ENCODE assay signal across 22 mouse cellular contexts in the genomic region with DNA sequence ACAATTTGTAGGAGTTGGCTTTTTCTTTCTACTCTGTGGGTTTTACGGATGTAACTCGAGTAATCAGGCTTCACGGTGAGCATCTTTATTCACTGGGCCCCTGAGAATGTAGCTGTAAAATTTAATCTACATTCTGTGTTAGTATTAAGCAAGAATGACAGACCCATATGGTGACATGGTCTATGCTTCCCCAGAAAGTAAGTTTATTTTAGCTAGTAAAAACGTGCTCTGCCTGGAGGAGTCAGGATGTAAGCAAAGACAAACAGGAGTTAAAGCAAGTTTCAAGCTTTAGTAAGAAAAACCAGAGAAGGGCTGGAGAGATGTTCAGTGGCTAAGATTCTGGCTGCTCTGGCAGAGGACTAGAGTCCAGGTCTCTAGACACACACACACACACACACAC. TPM values are rescaled to one million over a fixed set of nuclear protein-coding genes. Genes with fewer than 3 reads are reported as not detected.
A peak's percentile ranks its signal among the peaks of the same experiment; 100 is the strongest.
DNase-seq lines count a peak whose midpoint lies in the region; ATAC-seq and TF ChIP-seq lines count a peak whose summit lies in the region.
"Had no signal": no experiment of that assay in that cellular context is flagged by ENCODE, and none has a peak within 500 bp of the region (broad histone marks: within the 10 kb centered on the region; RNA-seq: fewer than 3 reads in every experiment).

No protein-coding gene starts in this region.

- no peak for TF ChIP-seq CTCF in gastrocnemius, adult 2 months (IDR thresholded peaks at IDR 0.05)
- TF ChIP-seq CTCF in kidney, adult 2 months (conservative IDR thresholded peaks at IDR 0.05; ENCODE audit: insufficient read depth, insufficient read length, low read depth, low read length) = no peak

- H3K4me1 ChIP-seq in limb, embryonic 13.5 days = no peaks in the 10 kb centered on the region
- no peaks in the 10 kb centered on the region for H3K4me1 ChIP-seq in limb, embryonic 10.5 days
- no peaks in the 10 kb centered on the region for H3K4me1 ChIP-seq in midbrain, embryonic 11.5 days (ENCODE audit: control insufficient read depth, insufficient read depth, low read length)
- no peaks in the 10 kb centered on the region for H3K4me1 ChIP-seq in midbrain, embryonic 16.5 days (ENCODE audit: control insufficient read depth, insufficient read depth, low read length)
- H3K4me1 ChIP-seq in limb, embryonic 14.5 days (ENCODE audit: control insufficient read depth, insufficient read depth, low read length) = no peaks in the 10 kb centered on the region
- no peaks in the 10 kb centered on the region for H3K4me1 ChIP-seq in kidney, adult 2 months (ENCODE audit: control insufficient read depth, insufficient read depth, low read length)

- 43% methylated on average over 4 of the region's 4 CpGs for WGBS in limb, embryonic 13.5 days
- WGBS in limb, embryonic 10.5 days = 79% methylated on average over 4 of the region's 4 CpGs
- 86% methylated on average over 4 of the region's 4 CpGs for WGBS in midbrain, embryonic 11.5 days
- WGBS in midbrain, embryonic 16.5 days = 74% methylated on average over 4 of the region's 4 CpGs
- 37% methylated on average over 4 of the region's 4 CpGs for WGBS in limb, embryonic 14.5 days
- WGBS in kidney, adult 2 months = 38% methylated on average over 4 of the region's 4 CpGs

- peak overlapping the region; percentile 97 for H3K27ac ChIP-seq in gastrocnemius, adult 2 months
- no peak overlapping the region for H3K27ac ChIP-seq in limb, embryonic 13.5 days
- no peak overlapping the region for H3K27ac ChIP-seq in limb, embryonic 10.5 days
- H3K27ac ChIP-seq in midbrain, embryonic 11.5 days (ENCODE audit: low read depth, low read length) = no peak overlapping the region
- H3K27ac ChIP-seq in midbrain, embryonic 16.5 days (ENCODE audit: low read length) = no peak overlapping the region
- no peak overlapping the region for H3K27ac ChIP-seq in limb, embryonic 14.5 days (replicated peaks; ENCODE audit: low read depth, low read length)
- no peak overlapping the region for H3K27ac ChIP-seq in kidney, adult 2 months (ENCODE audit: insufficient read depth, low read depth, low read length)

- no peaks in the 10 kb centered on the region for H3K9me3 ChIP-seq in limb, embryonic 13.5 days
- H3K9me3 ChIP-seq in limb, embryonic 10.5 days (replicated peaks) = no peaks in the 10 kb centered on the region
- no peaks in the 10 kb centered on the region for H3K9me3 ChIP-seq in midbrain, embryonic 11.5 days (ENCODE audit: control insufficient read depth, low read length)
- H3K9me3 ChIP-seq in midbrain, embryonic 16.5 days (replicated peaks; ENCODE audit: control insufficient read depth, low read length, poor library complexity, severe bottlenecking) = no peaks in the 10 kb centered on the region
- H3K9me3 ChIP-seq in limb, embryonic 14.5 days (ENCODE audit: control insufficient read depth, low read length) = no peaks in the 10 kb centered on the region
- H3K9me3 ChIP-seq: G1E had no signal

- DNase-seq in gastrocnemius, adult 2 months = no peak
- DNase-seq in gastrocnemius, postnatal 14 days = no peak
- DNase-seq in limb, embryonic 10.5 days (ENCODE audit: low spot score) = no peak
- peak; percentile 78 for DNase-seq in midbrain, embryonic 11.5 days (ENCODE audit: low spot score, missing footprints)
- DNase-seq in limb, embryonic 14.5 days (ENCODE audit: low spot score) = no peak
- DNase-seq in kidney, adult 2 months = no peak
- DNase-seq: adrenal gland, adult 2 months; adrenal gland, adult 8-10 months; adrenal gland, postnatal 10 days; adrenal gland, postnatal 14 days; adrenal gland, postnatal 25 days; adrenal gland, postnatal 36 days; B cell, adult 2 months; cerebellum, adult 11 months; cerebellum, adult 11-12 months had no signal

- H3K4me3 ChIP-seq in gastrocnemius, adult 2 months = no peak overlapping the region
- no peak overlapping the region for H3K4me3 ChIP-seq in limb, embryonic 13.5 days
- H3K4me3 ChIP-seq in limb, embryonic 10.5 days = no peak overlapping the region
- H3K4me3 ChIP-seq in midbrain, embryonic 11.5 days (ENCODE audit: low read depth, low read length) = no peak overlapping the region
- H3K4me3 ChIP-seq in midbrain, embryonic 16.5 days (ENCODE audit: low read depth, low read length) = no peak overlapping the region
- H3K4me3 ChIP-seq in limb, embryonic 14.5 days (replicated peaks; ENCODE audit: low read length) = no peak overlapping the region
- H3K4me3 ChIP-seq in kidney, adult 2 months (ENCODE audit: insufficient read depth, low read depth, low read length) = no peak overlapping the region

- no peak for TF ChIP-seq POLR2A in limb, embryonic 14.5 days (IDR thresholded peaks at IDR 0.05; ENCODE audit: borderline replicate concordance, extremely low read depth, insufficient read depth, insufficient read length)
- no peak for TF ChIP-seq POLR2A in kidney, adult 2 months (IDR thresholded peaks at IDR 0.05; ENCODE audit: low read depth, low read length)

- H3K36me3 ChIP-seq in limb, embryonic 13.5 days = peaks cover 29% of the 10 kb centered on the region
- H3K36me3 ChIP-seq in limb, embryonic 10.5 days = peaks cover 37% of the 10 kb centered on the region
- peaks cover 3% of the 10 kb centered on the region; the same call in 1 of the 2 replicates for H3K36me3 ChIP-seq in midbrain, embryonic 11.5 days (ENCODE audit: control insufficient read depth, insufficient read depth, low read length)
- peaks cover 7% of the 10 kb centered on the region for H3K36me3 ChIP-seq in midbrain, embryonic 16.5 days (ENCODE audit: control insufficient read depth, insufficient read depth, low read length)
- peaks cover 27% of the 10 kb centered on the region for H3K36me3 ChIP-seq in limb, embryonic 14.5 days (ENCODE audit: control insufficient read depth, insufficient read depth, low read length)
- peaks cover 2% of the 10 kb centered on the region; the same call in 1 of the 2 replicates for H3K36me3 ChIP-seq in kidney, adult 2 months (ENCODE audit: control insufficient read depth, insufficient read depth, low read length)
- H3K36me3 ChIP-seq: G1E had no signal

- peak; percentile 78; the same call in 1 of the 2 replicates for ATAC-seq in limb, embryonic 13.5 days (ENCODE audit: low FRiP score, low read depth)
- no peak for ATAC-seq in midbrain, embryonic 11.5 days (ENCODE audit: low FRiP score)
- no peak for ATAC-seq in midbrain, embryonic 16.5 days
- peak; percentile 64 for ATAC-seq in limb, embryonic 14.5 days (ENCODE audit: low FRiP score, low read depth)
- ATAC-seq: activated CD4-positive, CD25-positive, alpha-beta regulatory T cell, adult 4 months; CD4-positive, CD25-positive, alpha-beta regulatory T cell, adult 4 months; Patski had no signal

- no peaks in the 10 kb centered on the region for H3K27me3 ChIP-seq in limb, embryonic 13.5 days
- H3K27me3 ChIP-seq in limb, embryonic 10.5 days (ENCODE audit: low read depth, poor library complexity, severe bottlenecking) = no peaks in the 10 kb centered on the region
- no peaks in the 10 kb centered on the region for H3K27me3 ChIP-seq in midbrain, embryonic 11.5 days (ENCODE audit: control insufficient read depth, insufficient read depth, low read length)
- no peaks in the 10 kb centered on the region for H3K27me3 ChIP-seq in midbrain, embryonic 16.5 days (ENCODE audit: control insufficient read depth, insufficient read depth, low read depth, low read length)
- no peaks in the 10 kb centered on the region for H3K27me3 ChIP-seq in limb, embryonic 14.5 days (ENCODE audit: control insufficient read depth, insufficient read depth, low read length)
- no peaks in the 10 kb centered on the region for H3K27me3 ChIP-seq in kidney, adult 2 months (replicated peaks; ENCODE audit: control insufficient read depth, insufficient read depth, low read length)
- H3K27me3 ChIP-seq: CH12.LX, Patski had no signal

- no peak overlapping the region for H3K9ac ChIP-seq in limb, embryonic 13.5 days
- no peak overlapping the region for H3K9ac ChIP-seq in midbrain, embryonic 11.5 days (ENCODE audit: low read length)
- H3K9ac ChIP-seq in midbrain, embryonic 16.5 days (ENCODE audit: low read depth, low read length) = no peak overlapping the region
- no peak overlapping the region for H3K9ac ChIP-seq in limb, embryonic 14.5 days (ENCODE audit: low read depth, low read length, severe bottlenecking)

- H3K4me2 ChIP-seq in limb, embryonic 13.5 days (replicated peaks) = no peak overlapping the region
- no peak overlapping the region for H3K4me2 ChIP-seq in midbrain, embryonic 11.5 days
- no peak overlapping the region for H3K4me2 ChIP-seq in midbrain, embryonic 16.5 days (ENCODE audit: low read length)
- no peak overlapping the region for H3K4me2 ChIP-seq in limb, embryonic 14.5 days (replicated peaks; ENCODE audit: low read depth, low read length, severe bottlenecking)

- intact Hi-C loops in gastrocnemius, adult 2 months (cut with DNase I) = loop anchor here (2.0 kb wide), 1 partner anchor 14 kb away; no protein-coding TSS in a partner anchor
- intact Hi-C loops in gastrocnemius, postnatal 14 days (cut with DNase I; ENCODE audit: low total_unique reads) = no loop called here

RNA-seq across cellular contexts. Expression of gene Tfam, which starts 15.1 kb away (rescaled TPM):
- 10 to 100 TPM; 44.5 to 55.6 TPM for total RNA-seq in gastrocnemius, adult 2 months (2021)
- 10 to 100 TPM; 48.1 to 51.2 TPM for total RNA-seq in gastrocnemius, postnatal 14 days (2021)
- 79.0 and 80.3 TPM in 2 replicates for polyA plus RNA-seq in limb, embryonic 13.5 days (2015; fragmentation: Nextera tagmentation; extraction: Ambion mirVana)
- polyA plus RNA-seq in limb, embryonic 10.5 days (2016; fragmentation: Nextera tagmentation; extraction: Ambion mirVana) = 90.7 and 91.3 TPM in 2 replicates
- 101 and 111 TPM in 2 replicates for polyA plus RNA-seq in midbrain, embryonic 11.5 days (2014; fragmentation: Nextera tagmentation; extraction: Ambion mirVana)
- 49.7 and 50.2 TPM in 2 replicates for polyA plus RNA-seq in midbrain, embryonic 16.5 days (2015; fragmentation: Nextera tagmentation; extraction: Ambion mirVana)
- 17.5 and 28.4 TPM in 2 replicates for polyA plus RNA-seq in limb, embryonic 14.5 days (2012; rRNA removed)
- polyA plus RNA-seq in limb, embryonic 14.5 days (2014; fragmentation: Nextera tagmentation; extraction: Ambion mirVana) = 58.7 and 59.4 TPM in 2 replicates
- polyA plus RNA-seq in kidney, adult 2 months (2012; rRNA removed) = 9.0 and 12.8 TPM in 2 replicates

RNA-seq across cellular contexts. Expression of gene Ube2d1, which starts 31.9 kb away (rescaled TPM):
- 100 to 1,000 TPM; 162 to 211 TPM for total RNA-seq in gastrocnemius, adult 2 months (2021)
- 100 to 1,000 TPM; 150 to 153 TPM for total RNA-seq in gastrocnemius, postnatal 14 days (2021)
- 69.2 and 73.5 TPM in 2 replicates for polyA plus RNA-seq in limb, embryonic 13.5 days (2015; fragmentation: Nextera tagmentation; extraction: Ambion mirVana)
- 86.7 and 94.2 TPM in 2 replicates for polyA plus RNA-seq in limb, embryonic 10.5 days (2016; fragmentation: Nextera tagmentation; extraction: Ambion mirVana)
- 176 and 184 TPM in 2 replicates for polyA plus RNA-seq in midbrain, embryonic 11.5 days (2014; fragmentation: Nextera tagmentation; extraction: Ambion mirVana)
- polyA plus RNA-seq in midbrain, embryonic 16.5 days (2015; fragmentation: Nextera tagmentation; extraction: Ambion mirVana) = 187 and 193 TPM in 2 replicates
- polyA plus RNA-seq in limb, embryonic 14.5 days (2012; rRNA removed) = 89.5 and 103 TPM in 2 replicates
- 76.3 and 82.0 TPM in 2 replicates for polyA plus RNA-seq in limb, embryonic 14.5 days (2014; fragmentation: Nextera tagmentation; extraction: Ambion mirVana)
- 23.8 and 26.7 TPM in 2 replicates for polyA plus RNA-seq in kidney, adult 2 months (2012; rRNA removed)
- polyA plus RNA-seq: G1E had no signal

Comparison
In these comparisons a context has a peak if more than half of its experiments do, and no peak if none do; other contexts are left out.
1. ATAC-seq: peak in limb, embryonic 13.5 days (single experiment) and limb, embryonic 14.5 days (single experiment); none in midbrain, embryonic 11.5 days (single experiment) and midbrain, embryonic 16.5 days (single experiment).